Mouse (Mus musculus) forebrain, embryonic 10.5 days (tissue): ENCODE results near the gene Pbx1. TPM values are rescaled to one million over a fixed set of nuclear protein-coding genes. Genes with fewer than 3 reads are reported as not detected.

Experiments
- DNase-seq: peaks from one replicate; pipeline ENCODE4 v3.0.0-alpha.2; 2017; ENCODE audit warnings: low spot score; ENCODE audit errors: extremely low spot score
- H3K27ac ChIP-seq: fragments of 300-500 bp; sonication (generic); 2 replicates; pipeline ENCODE4 v1.5.1; 2016; ENCODE audit warnings: mild to moderate bottlenecking
- H3K27me3 ChIP-seq: fragments of 300-500 bp; sonication (generic); 2 replicates; pipeline ENCODE4 v1.6.1; 2016; ENCODE audit warnings: mild to moderate bottlenecking; ENCODE audit not compliant: poor library complexity, severe bottlenecking
- H3K36me3 ChIP-seq: fragments of 300-500 bp; sonication (generic); replicated peaks from 2 replicates; pipeline ENCODE4 v1.6.1; 2016; ENCODE audit warnings: mild to moderate bottlenecking, moderate library complexity
- H3K4me1 ChIP-seq: fragments of 300-500 bp; sonication (generic); 2 replicates; pipeline ENCODE4 v1.6.1; 2016
- H3K4me3 ChIP-seq: fragments of 300-500 bp; sonication (generic); 2 replicates; pipeline ENCODE4 v1.5.1; 2016; ENCODE audit warnings: mild to moderate bottlenecking, moderate library complexity
- H3K9me3 ChIP-seq: fragments of 300-500 bp; sonication (generic); 2 replicates; pipeline ENCODE4 v1.6.1; 2016; ENCODE audit warnings: mild to moderate bottlenecking, moderate library complexity
- WGBS: fragments of 180-500 bp; shearing (Covaris S2); methylation state at CpG from one replicate; pipeline ENCODE4 v1.1.7; 2016; 5-methylcytosine and 5-hydroxymethylcytosine counted together
- polyA plus RNA-seq: library from polyadenylated mRNA; unstranded; fragments of >200 nt; fragmentation: Nextera tagmentation; extraction: Ambion mirVana; gene quantifications from 2 replicates; pipeline ENCODE4 v1.2.1, GENCODE M21; 2016

The Pbx1 gene
- polyA plus RNA-seq, 1 experiment from 2014 or later: 38.2 TPM

DNA sequence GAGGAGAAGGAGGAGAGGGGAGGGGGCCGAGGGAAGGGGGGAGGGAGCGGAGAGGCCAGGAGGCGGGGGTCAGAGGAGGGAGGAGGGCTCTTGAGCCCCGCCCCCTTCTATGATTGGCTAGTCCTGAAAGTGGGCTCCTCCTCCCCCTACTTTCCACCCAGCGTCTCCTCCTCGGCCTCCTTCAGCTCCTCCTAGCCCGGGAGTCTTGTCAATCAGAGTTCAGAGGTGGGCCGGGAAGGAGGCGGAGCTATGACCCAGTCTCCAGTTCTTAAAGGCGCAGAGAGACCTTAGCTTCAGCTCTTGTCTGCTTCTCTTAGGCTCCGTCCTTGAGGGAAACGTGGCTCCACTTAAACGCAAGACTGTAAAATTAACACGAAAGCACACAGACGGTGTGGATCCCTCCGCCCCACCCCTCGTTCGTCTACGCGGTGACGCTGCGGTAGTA, 233 bp upstream of the Pbx1 start:
- Histone ChIP-seq H3K27ac (peak overlapping the region; percentile 99), H3K4me1 (peaks cover 21% of the 10 kb centered on the region), H3K36me3 (no peaks in the 10 kb centered on the region), H3K9me3 (no peaks in the 10 kb centered on the region), H3K4me3 (peak overlapping the region; percentile 87), H3K27me3 (no peaks in the 10 kb centered on the region)
- WGBS: 0% methylated on average over 21 of the region's 22 CpGs
- peak; percentile 95 for DNase-seq

DNA sequence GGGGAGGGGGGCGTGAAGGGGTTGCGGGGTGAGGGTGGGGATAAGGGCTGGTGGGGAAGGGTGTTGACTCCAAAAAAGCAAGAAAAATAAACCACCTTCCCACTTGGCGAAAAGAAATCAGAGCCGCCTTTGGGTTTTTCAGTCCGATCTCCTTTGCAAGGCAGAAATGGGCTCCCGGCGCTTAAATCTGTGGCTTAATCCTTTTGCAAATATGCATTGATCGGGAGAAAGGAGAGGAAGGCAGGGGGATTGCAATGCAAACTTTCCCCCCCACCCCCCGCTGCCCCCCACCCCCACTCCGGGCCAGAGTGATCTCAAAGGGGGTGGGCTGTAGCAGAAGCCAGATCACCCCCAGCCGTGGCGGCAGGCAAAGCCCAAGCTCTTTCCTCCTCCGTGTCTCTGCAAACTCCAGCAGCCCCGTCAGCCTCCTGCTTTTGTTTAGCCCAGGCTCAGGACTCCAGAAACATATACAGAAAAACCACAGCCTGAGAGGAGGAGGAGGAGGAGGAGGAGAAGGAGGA, 299 bp downstream of the Pbx1 start:
- DNase-seq: peak; percentile 86
- Histone ChIP-seq H3K27ac (peak overlapping the region; percentile 99), H3K4me1 (peaks cover 27% of the 10 kb centered on the region), H3K4me3 (peak overlapping the region; percentile 87), H3K36me3 (0 out of 2 replicates have a peak, but pooled peaks cover 2% of the 10 kb centered on the region), H3K27me3 (no peaks in the 10 kb centered on the region), H3K9me3 (no peaks in the 10 kb centered on the region)
- 0% methylated on average over 14 of the region's 14 CpGs for WGBS

DNA sequence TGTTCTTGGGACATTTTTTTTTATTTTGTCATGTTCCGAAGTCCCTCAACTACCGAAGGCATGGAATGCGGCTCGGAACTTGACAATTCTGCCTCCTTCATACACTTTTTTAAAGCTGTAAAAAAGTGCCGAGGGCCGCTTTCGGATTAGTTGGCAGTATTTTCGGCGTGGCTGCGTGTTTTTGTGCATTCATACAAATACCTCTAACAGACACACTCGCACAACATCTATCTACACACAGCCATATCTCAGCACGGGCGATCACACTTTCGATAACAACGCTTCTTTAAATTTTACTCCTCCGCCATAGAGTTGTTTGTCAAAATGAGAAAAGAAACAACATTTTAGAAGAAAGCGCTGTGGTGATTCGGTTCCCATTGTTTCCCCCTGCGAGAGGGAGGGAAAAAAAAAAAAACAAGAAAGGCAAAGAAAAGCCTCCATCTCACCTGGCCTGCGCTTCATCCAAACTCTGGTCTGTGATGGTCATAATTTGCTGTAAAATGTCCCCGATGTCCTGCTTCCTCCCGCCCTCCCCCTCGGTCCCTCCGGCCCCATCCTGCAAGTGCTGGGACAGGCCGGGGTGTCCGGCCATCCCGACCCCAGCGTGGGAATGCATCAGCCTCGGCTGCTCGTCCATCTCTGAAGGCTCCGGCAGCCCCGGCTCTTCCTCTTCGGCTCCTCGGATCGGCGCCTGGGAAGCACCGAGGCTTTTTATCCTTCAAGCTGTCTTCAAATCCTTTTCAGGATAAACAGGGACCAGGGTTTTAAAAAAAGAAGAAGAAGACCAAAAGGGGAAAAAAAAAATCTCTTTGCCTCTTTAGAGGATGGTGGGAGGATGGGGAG, 981 bp downstream of the Pbx1 start:
- no peaks in the 10 kb centered on the region for H3K9me3 ChIP-seq
- peak; percentile 65 for DNase-seq
- peaks cover 33% of the 10 kb centered on the region for H3K4me1 ChIP-seq
- H3K27me3 ChIP-seq: no peaks in the 10 kb centered on the region
- H3K27ac ChIP-seq: peak overlapping the region; percentile 99
- 0 out of 2 replicates have a peak, but pooled peaks cover 4% of the 10 kb centered on the region for H3K36me3 ChIP-seq
- peak overlapping the region; percentile 87 for H3K4me3 ChIP-seq
- WGBS: 0% methylated on average over 37 of the region's 37 CpGs

DNA sequence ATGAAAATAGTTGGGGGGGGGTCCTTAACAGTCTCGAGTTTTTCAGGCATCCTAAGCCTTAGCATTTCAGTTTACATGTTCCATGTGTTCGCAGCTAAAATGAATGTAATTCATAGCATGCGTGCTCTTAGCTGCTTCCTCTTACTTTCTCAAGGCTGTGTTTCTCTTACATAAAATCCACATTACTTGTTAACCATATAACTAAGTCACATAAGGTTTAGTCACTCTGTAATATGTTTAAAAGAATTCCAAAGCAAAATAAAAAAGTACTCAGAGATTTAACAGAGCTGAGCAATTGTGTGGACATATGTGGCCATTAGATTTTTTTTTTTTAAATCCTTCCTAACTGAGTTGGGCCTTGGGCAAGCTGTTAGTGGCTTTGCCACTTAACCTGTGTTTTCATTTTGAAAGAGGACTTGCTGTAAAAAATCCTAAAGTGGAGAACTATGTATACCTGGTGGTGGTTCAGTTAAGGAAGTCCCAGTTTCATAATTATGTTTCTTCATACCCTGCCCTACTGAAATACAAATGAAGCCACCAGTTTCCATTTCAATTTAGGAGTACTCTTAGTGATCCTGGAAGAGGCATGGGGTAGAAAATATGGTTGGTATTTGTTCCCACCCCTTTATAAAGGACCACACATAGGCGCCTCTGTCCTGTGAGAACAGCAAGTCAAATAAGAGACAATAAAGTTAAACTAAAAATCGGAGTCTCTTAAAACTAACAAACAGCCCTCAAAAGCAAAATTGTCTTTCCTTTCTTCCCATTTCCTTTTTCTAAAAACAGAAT, 2.0 kb downstream of the Pbx1 start:
- H3K27ac ChIP-seq: peak overlapping the region; percentile 99
- no peak for DNase-seq

DNA sequence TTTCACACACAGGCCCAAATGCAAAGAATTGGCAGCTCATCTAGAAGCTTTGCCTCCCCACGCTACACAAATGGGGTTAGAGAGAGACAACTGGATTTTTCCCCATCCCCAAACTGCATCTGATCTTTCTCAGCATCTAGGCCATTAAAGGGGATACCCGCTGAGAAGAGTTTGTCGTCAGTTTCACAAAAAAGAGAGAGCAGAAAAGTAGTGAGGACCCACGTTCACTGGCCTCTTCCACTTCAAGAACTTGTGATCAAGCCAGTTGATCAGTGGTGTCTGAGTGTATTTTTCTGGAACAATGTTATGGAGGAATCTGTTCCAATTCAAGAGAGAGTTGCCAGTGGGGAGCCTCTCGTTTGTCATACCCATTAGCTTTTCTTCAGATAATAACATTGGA, 2.7 kb downstream of the Pbx1 start:
- WGBS: 0% methylated on average over 5 of the region's 5 CpGs

More for the DNA sequence above, 2.0 kb downstream of the Pbx1 start:
- Histone ChIP-seq H3K36me3 (0 out of 2 replicates have a peak, but pooled peaks cover 4% of the 10 kb centered on the region), H3K9me3 (no peaks in the 10 kb centered on the region), H3K4me3 (peak overlapping the region; percentile 87), H3K27me3 (no peaks in the 10 kb centered on the region), H3K4me1 (peaks cover 44% of the 10 kb centered on the region)
- 6% methylated on average over 5 of the region's 5 CpGs for WGBS

DNA sequence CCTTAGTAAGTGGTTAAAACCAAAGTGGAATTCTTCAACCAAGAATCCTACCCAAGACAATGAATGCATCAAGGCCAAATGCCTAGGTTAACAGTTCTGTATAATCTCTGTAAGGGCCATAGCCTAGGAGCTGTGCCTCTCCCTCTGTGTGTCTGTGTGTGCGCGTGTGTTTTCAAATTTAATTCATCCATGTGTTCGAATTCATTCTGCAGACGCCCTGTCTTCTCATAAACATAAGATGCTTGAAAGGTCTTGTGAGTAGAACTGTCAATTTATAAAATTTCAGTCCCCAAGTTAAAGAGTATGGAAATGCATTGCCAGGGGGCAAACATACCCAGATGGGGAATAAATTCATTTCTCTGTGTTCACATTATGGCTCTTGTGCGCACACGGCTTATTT, 3.8 kb downstream of the Pbx1 start:
- 29% methylated on average over 6 of the region's 6 CpGs for WGBS
- H3K27me3 ChIP-seq: no peaks in the 10 kb centered on the region
- peaks cover 62% of the 10 kb centered on the region for H3K4me1 ChIP-seq
- peak overlapping the region; percentile 87 for H3K4me3 ChIP-seq
- no peaks in the 10 kb centered on the region for H3K9me3 ChIP-seq
- H3K27ac ChIP-seq: peak overlapping the region; percentile 99
- DNase-seq: no peak
- H3K36me3 ChIP-seq: peaks cover 6% of the 10 kb centered on the region; the same call in 1 of the 2 replicates

More for the DNA sequence above, 2.7 kb downstream of the Pbx1 start:
- Histone ChIP-seq H3K9me3 (no peaks in the 10 kb centered on the region), H3K36me3 (0 out of 2 replicates have a peak, but pooled peaks cover 4% of the 10 kb centered on the region), H3K27ac (peak overlapping the region; percentile 99), H3K27me3 (no peaks in the 10 kb centered on the region), H3K4me3 (peak overlapping the region; percentile 87), H3K4me1 (peaks cover 50% of the 10 kb centered on the region)
- DNase-seq: no peak

DNA sequence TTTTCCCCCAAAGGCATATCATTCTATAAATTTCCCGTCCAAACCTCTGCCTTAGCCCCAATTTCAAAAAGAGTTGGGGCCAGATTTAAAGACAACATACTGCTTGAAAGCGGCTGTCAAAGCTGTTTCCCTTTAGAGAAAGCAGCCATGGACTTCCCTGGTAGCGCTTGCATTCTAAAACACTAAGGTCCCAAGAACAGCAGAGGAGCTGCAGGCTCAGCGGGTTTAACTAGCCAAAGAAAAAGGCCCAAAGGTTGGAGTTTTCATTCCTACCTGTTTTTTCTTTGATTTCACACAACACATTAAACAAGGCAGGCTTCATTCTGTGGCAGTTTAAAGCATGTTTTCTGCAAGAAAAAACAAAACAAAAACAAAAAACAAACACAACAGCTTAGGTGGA, 4.5 kb downstream of the Pbx1 start:
- WGBS: 6% methylated on average over 4 of the region's 4 CpGs
- peak overlapping the region; percentile 99 for H3K27ac ChIP-seq
- H3K36me3 ChIP-seq: peaks cover 9% of the 10 kb centered on the region
- no peaks in the 10 kb centered on the region for H3K9me3 ChIP-seq
- DNase-seq: no peak
- no peaks in the 10 kb centered on the region for H3K27me3 ChIP-seq
- peak overlapping the region; percentile 87 for H3K4me3 ChIP-seq
- peaks cover 60% of the 10 kb centered on the region for H3K4me1 ChIP-seq

DNA sequence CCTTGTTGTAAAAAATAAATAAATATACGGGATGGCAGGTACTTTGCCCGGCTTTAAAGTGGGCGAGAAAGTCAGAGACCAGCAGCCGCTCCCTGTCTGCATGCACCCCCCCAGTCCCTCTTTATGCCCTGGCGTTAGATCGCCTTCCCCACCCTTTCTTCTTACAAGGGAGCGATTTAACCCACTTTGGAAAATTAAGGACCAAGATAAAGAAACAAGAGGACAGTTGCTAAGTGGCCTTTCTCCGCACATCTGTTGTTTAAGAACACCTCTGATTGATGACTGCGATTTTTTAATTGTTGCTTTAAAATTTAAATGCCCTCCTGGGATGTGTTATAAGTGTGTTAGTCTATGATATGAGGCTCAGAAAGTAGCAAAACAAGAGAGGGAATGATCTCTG, 5.2 kb downstream of the Pbx1 start:
- Histone ChIP-seq H3K27ac (peak overlapping the region; percentile 99), H3K27me3 (no peaks in the 10 kb centered on the region), H3K4me1 (peaks cover 58% of the 10 kb centered on the region), H3K4me3 (peak overlapping the region; percentile 87), H3K9me3 (no peaks in the 10 kb centered on the region), H3K36me3 (peaks cover 16% of the 10 kb centered on the region)
- 45% methylated on average over 9 of the region's 9 CpGs for WGBS
- no peak for DNase-seq

DNA sequence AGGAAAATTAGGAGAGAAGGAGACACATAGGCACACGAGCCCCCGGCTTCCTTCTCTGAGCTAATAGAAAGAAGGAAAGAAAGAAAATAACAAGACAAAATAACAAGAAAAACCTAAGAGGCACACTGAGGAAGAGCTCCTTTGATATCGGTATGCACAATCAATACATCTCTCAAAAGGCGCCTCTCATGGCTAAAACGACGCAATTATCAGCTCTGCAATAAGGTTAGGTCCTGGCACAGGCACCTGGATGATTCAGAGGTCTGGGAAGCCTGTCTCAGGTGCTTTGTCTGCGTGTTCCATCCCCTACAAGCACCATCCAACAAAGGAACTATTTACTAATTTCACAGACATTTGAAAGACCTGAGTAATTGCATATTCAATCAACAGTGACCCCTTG, 5.8 kb downstream of the Pbx1 start:
- peaks cover 22% of the 10 kb centered on the region for H3K36me3 ChIP-seq
- H3K4me1 ChIP-seq: peaks cover 60% of the 10 kb centered on the region
- no peaks in the 10 kb centered on the region for H3K9me3 ChIP-seq
- 50% methylated on average over 7 of the region's 7 CpGs for WGBS
- peak overlapping the region; percentile 99 for H3K27ac ChIP-seq
- peak overlapping the region; percentile 87 for H3K4me3 ChIP-seq
- no peak for DNase-seq
- H3K27me3 ChIP-seq: no peaks in the 10 kb centered on the region

DNA sequence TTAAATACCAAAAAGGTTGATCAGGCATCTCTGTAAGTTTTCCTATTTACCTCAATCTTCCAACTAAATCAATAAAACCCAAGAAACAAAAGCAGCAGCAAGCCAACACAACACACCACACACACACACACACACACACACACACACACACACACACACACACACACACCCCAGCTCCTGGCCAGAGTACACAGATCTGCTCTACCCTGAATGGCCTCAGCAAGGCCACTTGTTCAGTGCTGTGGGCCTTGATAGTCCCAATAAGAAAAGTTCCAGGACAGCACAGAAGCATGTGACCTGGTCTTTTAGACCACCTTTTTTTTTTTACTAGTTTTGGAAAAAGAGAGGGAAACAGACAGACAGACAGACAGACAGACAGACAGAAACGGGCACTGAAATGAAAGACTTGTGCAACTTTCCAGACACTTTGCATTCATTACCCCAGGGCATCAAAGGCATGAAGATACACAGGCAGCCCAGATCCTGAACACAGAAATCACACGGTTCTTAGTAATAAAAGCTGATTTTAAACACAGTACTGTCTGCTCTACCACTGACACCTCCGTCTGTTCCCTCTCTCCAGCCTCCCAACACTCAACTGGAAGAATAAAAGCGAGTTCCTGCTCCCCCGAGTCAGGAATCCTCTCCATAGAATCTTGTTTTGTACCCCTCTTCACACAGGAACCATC, 6.9 kb downstream of the Pbx1 start:
- H3K4me1 ChIP-seq: peaks cover 64% of the 10 kb centered on the region
- H3K9me3 ChIP-seq: no peaks in the 10 kb centered on the region
- 48% methylated on average over 5 of the region's 5 CpGs for WGBS
- peaks cover 33% of the 10 kb centered on the region for H3K36me3 ChIP-seq
- peak overlapping the region; percentile 87 for H3K4me3 ChIP-seq
- DNase-seq: no peak
- peak overlapping the region; percentile 66 for H3K27ac ChIP-seq
- no peaks in the 10 kb centered on the region for H3K27me3 ChIP-seq

DNA sequence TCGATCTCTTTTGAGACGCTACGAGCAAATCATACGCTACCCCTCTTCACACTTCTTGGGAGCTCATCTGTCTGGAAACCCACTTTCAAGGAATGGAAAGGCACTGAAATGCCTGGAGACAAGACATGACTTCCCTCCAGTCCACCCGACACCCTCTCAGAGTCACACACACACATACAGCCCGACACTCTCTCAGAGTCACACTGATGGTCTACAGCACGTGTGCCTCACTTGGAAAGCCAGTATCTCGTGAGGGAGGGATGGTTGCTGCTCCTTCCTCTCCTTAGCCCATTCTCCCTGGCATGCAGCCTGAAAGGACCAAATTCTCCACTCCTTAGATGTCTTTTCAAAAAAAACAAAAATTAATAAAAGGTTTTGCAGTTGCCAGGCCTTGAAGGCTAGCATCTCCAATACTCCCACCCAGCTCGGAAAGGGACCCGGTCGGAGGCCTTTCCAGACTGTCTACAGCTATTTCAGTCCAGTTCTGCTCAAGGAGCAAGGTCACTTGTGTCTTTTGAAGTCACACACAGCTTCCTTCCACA, 8.6 kb downstream of the Pbx1 start:
- DNase-seq: no peak
- no peaks in the 10 kb centered on the region for H3K9me3 ChIP-seq
- no peak overlapping the region for H3K4me3 ChIP-seq
- 79% methylated on average over 11 of the region's 11 CpGs for WGBS
- H3K27ac ChIP-seq: peak overlapping the region; percentile 65
- H3K4me1 ChIP-seq: peaks cover 75% of the 10 kb centered on the region
- H3K36me3 ChIP-seq: peaks cover 49% of the 10 kb centered on the region
- no peaks in the 10 kb centered on the region for H3K27me3 ChIP-seq

DNA sequence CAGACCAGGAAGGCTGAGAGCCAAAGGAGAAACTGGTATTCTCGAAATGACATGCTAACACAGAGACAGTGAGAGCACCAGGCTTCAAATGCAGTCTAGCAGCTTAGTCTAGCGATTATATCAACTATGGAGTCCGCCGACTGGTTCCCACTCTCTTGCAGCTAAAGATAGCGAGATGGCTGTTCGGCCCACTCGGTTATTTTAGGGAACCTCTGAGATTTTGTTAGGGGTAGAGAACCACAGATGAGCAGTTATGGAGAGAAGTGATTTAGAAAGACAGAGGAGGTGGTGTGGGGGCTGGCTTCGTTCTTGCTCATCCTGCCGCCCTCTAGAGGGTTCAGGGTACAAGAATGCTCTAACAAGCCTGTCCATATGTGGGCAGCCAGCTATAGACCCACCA, 13.2 kb downstream of the Pbx1 start:
- H3K4me1 ChIP-seq: peaks cover 75% of the 10 kb centered on the region
- no peak overlapping the region for H3K4me3 ChIP-seq
- H3K27ac ChIP-seq: 0 out of 2 replicates have a peak overlapping the region, but pooled peaks have one; percentile 22
- 90% methylated on average over 9 of the region's 9 CpGs for WGBS
- H3K36me3 ChIP-seq: peaks cover 68% of the 10 kb centered on the region
- H3K27me3 ChIP-seq: no peaks in the 10 kb centered on the region
- DNase-seq: no peak
- no peaks in the 10 kb centered on the region for H3K9me3 ChIP-seq
